Comparison of ENCODE assay signal across 19 mouse cellular contexts in the genomic region with DNA sequence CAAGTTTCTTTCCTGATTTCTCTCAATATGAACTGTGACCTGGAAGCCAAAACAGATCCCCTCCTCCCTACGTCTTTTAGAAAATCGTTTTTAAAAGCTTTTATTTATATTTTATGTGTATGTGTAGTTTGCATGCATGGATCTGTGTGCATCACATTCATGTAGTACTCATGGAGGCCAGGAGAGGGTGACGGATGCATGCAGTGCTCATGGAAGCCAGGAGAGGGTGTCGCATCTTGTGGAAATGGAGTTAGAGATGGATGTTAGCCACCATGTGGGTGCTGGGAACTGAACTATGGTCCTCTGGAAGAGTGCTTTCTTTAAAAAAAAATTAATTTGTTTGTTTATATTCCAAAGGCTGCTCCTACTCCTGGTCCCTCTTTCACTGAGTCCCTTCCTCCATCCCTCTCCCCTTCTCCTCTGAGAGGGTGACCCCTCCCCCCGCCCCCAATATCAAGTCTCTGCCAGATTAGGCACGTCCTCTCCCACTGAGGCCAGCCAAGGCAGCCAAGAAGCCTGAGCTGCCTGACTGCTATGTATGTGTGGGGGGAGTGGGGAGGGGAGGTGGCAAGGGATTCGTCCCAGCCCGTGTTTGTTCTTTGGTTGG. TPM values are rescaled to one million over a fixed set of nuclear protein-coding genes. Genes with fewer than 3 reads are reported as not detected.
A peak's percentile ranks its signal among the peaks of the same experiment; 100 is the strongest.
DNase-seq lines count a peak whose midpoint lies in the region; ATAC-seq and TF ChIP-seq lines count a peak whose summit lies in the region.
"Had no signal": no experiment of that assay in that cellular context is flagged by ENCODE, and none has a peak within 500 bp of the region (broad histone marks: within the 10 kb centered on the region; RNA-seq: fewer than 3 reads in every experiment).

No protein-coding gene starts in this region.

- no peak overlapping the region for H3K27ac ChIP-seq in forebrain, postnatal 0 days (ENCODE audit: low read depth, low read length)
- H3K27ac ChIP-seq in forebrain, embryonic 15.5 days (replicated peaks), result no peak overlapping the region
- no peak overlapping the region for H3K27ac ChIP-seq in layer of hippocampus, adult 2 months
- no peak overlapping the region for H3K27ac ChIP-seq in forebrain, embryonic 12.5 days
- H3K27ac ChIP-seq: limb, embryonic 15.5 days; midbrain, embryonic 10.5 days had no signal

- no peak for DNase-seq in forebrain, postnatal 0 days
- no peak for DNase-seq in layer of hippocampus, adult 2 months (ENCODE audit: low spot score in 2 of 2)
- DNase-seq in layer of hippocampus, postnatal 36 days, result no peak
- DNase-seq in adrenal gland, postnatal 4 days (ENCODE audit: low spot score in 2 of 2), result no peak
- DNase-seq: cerebellum, adult 11-12 months; heart, adult 18-20 months; heart, postnatal 36 days; right cerebral cortex, postnatal 25 days; thymus, postnatal 14 days had no signal

- H3K36me3 ChIP-seq in forebrain, postnatal 0 days (ENCODE audit: insufficient read depth), result peaks cover 39% of the 10 kb centered on the region
- H3K36me3 ChIP-seq in forebrain, embryonic 15.5 days, result peaks cover 18% of the 10 kb centered on the region; the same call in 1 of the 2 replicates
- H3K36me3 ChIP-seq in megakaryocyte, embryonic 14.5 days (replicated peaks; ENCODE audit: low read length), result peaks cover 38% of the 10 kb centered on the region
- peaks cover 3% of the 10 kb centered on the region; the same call in 1 of the 2 replicates for H3K36me3 ChIP-seq in forebrain, embryonic 12.5 days (replicated peaks)

- WGBS in forebrain, postnatal 0 days, result 88% methylated on average over 8 of the region's 8 CpGs
- 86% methylated on average over 8 of the region's 8 CpGs for WGBS in forebrain, embryonic 15.5 days
- WGBS in forebrain, embryonic 12.5 days, result 85% methylated on average over 8 of the region's 8 CpGs

- H3K4me2 ChIP-seq in forebrain, postnatal 0 days (ENCODE audit: low read depth), result no peak overlapping the region
- H3K4me2 ChIP-seq in forebrain, embryonic 15.5 days (replicated peaks), result no peak overlapping the region
- H3K4me2 ChIP-seq in forebrain, embryonic 12.5 days, result no peak overlapping the region
- H3K4me2 ChIP-seq: limb, embryonic 15.5 days had no signal

- H3K9ac ChIP-seq in forebrain, postnatal 0 days, result no peak overlapping the region
- no peak overlapping the region for H3K9ac ChIP-seq in forebrain, embryonic 15.5 days (replicated peaks)
- no peak overlapping the region for H3K9ac ChIP-seq in forebrain, embryonic 12.5 days
- H3K9ac ChIP-seq: limb, embryonic 15.5 days had no signal

- no peaks in the 10 kb centered on the region for H3K4me1 ChIP-seq in forebrain, postnatal 0 days (ENCODE audit: insufficient read depth)
- H3K4me1 ChIP-seq in forebrain, embryonic 15.5 days, result no peaks in the 10 kb centered on the region
- peaks cover 47% of the 10 kb centered on the region for H3K4me1 ChIP-seq in megakaryocyte, embryonic 14.5 days
- H3K4me1 ChIP-seq in forebrain, embryonic 12.5 days, result no peaks in the 10 kb centered on the region
- H3K4me1 ChIP-seq: limb, embryonic 15.5 days had no signal

- H3K27me3 ChIP-seq in forebrain, postnatal 0 days (ENCODE audit: insufficient read depth, low read length), result no peaks in the 10 kb centered on the region
- H3K27me3 ChIP-seq in forebrain, embryonic 15.5 days, result no peaks in the 10 kb centered on the region
- H3K27me3 ChIP-seq in megakaryocyte, embryonic 14.5 days (replicated peaks), result no peaks in the 10 kb centered on the region
- no peaks in the 10 kb centered on the region for H3K27me3 ChIP-seq in forebrain, embryonic 12.5 days
- H3K27me3 ChIP-seq: limb, embryonic 15.5 days had no signal

- no peak for ATAC-seq in forebrain, postnatal 0 days
- ATAC-seq in forebrain, embryonic 15.5 days (replicated peaks), result no peak
- no peak for ATAC-seq in megakaryocyte, adult 5-6 weeks (ENCODE audit: poor library complexity, severe bottlenecking)
- no peak for ATAC-seq in forebrain, embryonic 12.5 days (ENCODE audit: low FRiP score)

- no peaks in the 10 kb centered on the region for H3K9me3 ChIP-seq in forebrain, postnatal 0 days (ENCODE audit: low read length)
- H3K9me3 ChIP-seq in forebrain, embryonic 15.5 days, result no peaks in the 10 kb centered on the region
- H3K9me3 ChIP-seq in megakaryocyte, embryonic 14.5 days, result peaks cover 8% of the 10 kb centered on the region; the same call in 1 of the 2 replicates
- no peaks in the 10 kb centered on the region; the same call in 1 of the 2 replicates for H3K9me3 ChIP-seq in forebrain, embryonic 12.5 days
- H3K9me3 ChIP-seq: G1E; limb, embryonic 15.5 days had no signal

- H3K4me3 ChIP-seq in forebrain, postnatal 0 days (ENCODE audit: low read depth, low read length), result no peak overlapping the region
- H3K4me3 ChIP-seq in forebrain, embryonic 15.5 days, result no peak overlapping the region
- no peak overlapping the region for H3K4me3 ChIP-seq in layer of hippocampus, adult 2 months
- peak overlapping the region; percentile 38 for H3K4me3 ChIP-seq in megakaryocyte, embryonic 14.5 days (replicated peaks)
- no peak overlapping the region for H3K4me3 ChIP-seq in forebrain, embryonic 12.5 days (replicated peaks)
- H3K4me3 ChIP-seq: limb, embryonic 15.5 days; midbrain, embryonic 10.5 days; myocyte had no signal

- TF ChIP-seq CTCF in forebrain, postnatal 0 days (IDR thresholded peaks at IDR 0.05; ENCODE audit: low read depth), result peak; percentile 46
- peak; percentile 51 for TF ChIP-seq CTCF in layer of hippocampus, adult 2 months (conservative IDR thresholded peaks at IDR 0.05)

RNA-seq across cellular contexts. Expression of a gene that starts 34.6 kb away (rescaled TPM):
- total RNA-seq in forebrain, postnatal 0 days (2014; rRNA removed), result 10.0 and 15.0 TPM in 2 replicates
- polyA plus RNA-seq in forebrain, postnatal 0 days (2015; fragmentation: Nextera tagmentation; extraction: Ambion mirVana), result 20.5 and 23.2 TPM in 2 replicates
- polyA plus RNA-seq in forebrain, embryonic 15.5 days (2015; fragmentation: Nextera tagmentation; extraction: Ambion mirVana), result 15.0 and 15.4 TPM in 2 replicates
- total RNA-seq in layer of hippocampus, adult 2 months (2021), result 10 to 100 TPM; 23.5 to 25.3 TPM
- 10 to 100 TPM; 22.2 to 24.8 TPM for total RNA-seq in layer of hippocampus, postnatal 36 days (2021)
- 1.0 and 7.1 TPM in 2 replicates for polyA plus RNA-seq in megakaryocyte, embryonic 14.5 days (2012; ENCODE audit: insufficient read depth, low replicate concordance)
- 17.5 and 18.8 TPM in 2 replicates for total RNA-seq in megakaryocyte, adult 5-6 weeks (2015)
- 11.1 and 12.0 TPM in 2 replicates for total RNA-seq in megakaryocyte, adult 5-6 weeks (2017)
- total RNA-seq in adrenal gland, postnatal 4 days (2021), result 10 to 100 TPM; 34.7 to 35.3 TPM
- polyA plus RNA-seq in forebrain, embryonic 12.5 days (2016; fragmentation: Nextera tagmentation; extraction: Ambion mirVana), result 15.1 and 15.4 TPM in 2 replicates

RNA-seq across cellular contexts. Expression of a gene that starts 44.7 kb away (rescaled TPM):
- 0.10 TPM in 1 of 2 replicates, not detected in the other for total RNA-seq in forebrain, postnatal 0 days (2014; rRNA removed)
- polyA plus RNA-seq in forebrain, postnatal 0 days (2015; fragmentation: Nextera tagmentation; extraction: Ambion mirVana), result 0.13 TPM in 1 of 2 replicates, not detected in the other
- not detected in 2 replicates for polyA plus RNA-seq in forebrain, embryonic 15.5 days (2015; fragmentation: Nextera tagmentation; extraction: Ambion mirVana)
- total RNA-seq in layer of hippocampus, adult 2 months (2021), result not detected
- total RNA-seq in layer of hippocampus, postnatal 36 days (2021), result under 1 TPM in 1 of 2 experiments, not detected in 1; 0.12 TPM
- not detected in 2 replicates for polyA plus RNA-seq in megakaryocyte, embryonic 14.5 days (2012; ENCODE audit: insufficient read depth, low replicate concordance)
- 0.13 TPM in 1 of 2 replicates, not detected in the other for total RNA-seq in megakaryocyte, adult 5-6 weeks (2015)
- 0.07 TPM in 1 of 2 replicates, not detected in the other for total RNA-seq in megakaryocyte, adult 5-6 weeks (2017)
- total RNA-seq in adrenal gland, postnatal 4 days (2021), result under 1 TPM; 0.11 to 0.20 TPM
- polyA plus RNA-seq in forebrain, embryonic 12.5 days (2016; fragmentation: Nextera tagmentation; extraction: Ambion mirVana), result not detected in 2 replicates
- total RNA-seq: G1E; heart, adult 18-20 months; heart, postnatal 36 days had no signal
- polyA plus RNA-seq: forebrain, embryonic 11.5 days; G1E; large intestine, adult 2 months; myocyte had no signal
